Mouse (Mus musculus) neural tube, embryonic 10.5 days (tissue): ENCODE results near the gene Nr2f2.
A peak's percentile ranks its signal among the peaks of the same experiment; 100 is the strongest.

Source experiments
- DNase-seq: peaks from one replicate; pipeline ENCODE4 v3.0.0-alpha.2; 2017; ENCODE audit warnings: low spot score; ENCODE audit errors: extremely low spot score

The Nr2f2 gene

GRCm38 (mm10) chr7:70365401-70365811, 1.1 kb downstream of the Nr2f2 start:
- DNase-seq: peak; percentile 82

GRCm38 (mm10) chr7:70364798-70365197, 1.7 kb downstream of the Nr2f2 start:
- peak; percentile 67 for DNase-seq

GRCm38 (mm10) chr7:70363351-70363750, 3.2 kb downstream of the Nr2f2 start:
- no peak for DNase-seq

GRCm38 (mm10) chr7:70362526-70363170, 3.9 kb downstream of the Nr2f2 start:
- DNase-seq: peak; percentile 60

GRCm38 (mm10) chr7:70361383-70362364, 4.9 kb downstream of the Nr2f2 start:
- DNase-seq: peak; percentile 93

GRCm38 (mm10) chr7:70360611-70361382, 5.7 kb downstream of the Nr2f2 start:
- DNase-seq: peak; percentile 59

- peak; percentile 68 for DNase-seq
Observed at GRCm38 (mm10) chr7:70359791-70360581, 6.5 kb downstream of the Nr2f2 start.

GRCm38 (mm10) chr7:70358848-70359591, 7.5 kb downstream of the Nr2f2 start:
- no peak for DNase-seq

GRCm38 (mm10) chr7:70358020-70358847, 8.3 kb downstream of the Nr2f2 start:
- peak; percentile 70 for DNase-seq

GRCm38 (mm10) chr7:70357516-70358019, 9.0 kb downstream of the Nr2f2 start:
- peak; percentile 37 for DNase-seq

- peak; percentile 40 for DNase-seq
Observed at GRCm38 (mm10) chr7:70356691-70357515, 9.6 kb downstream of the Nr2f2 start.

GRCm38 (mm10) chr7:70355691-70356568, 10.6 kb downstream of the Nr2f2 start:
- peak; percentile 37 for DNase-seq

GRCm38 (mm10) chr7:70355357-70355620, 11.2 kb downstream of the Nr2f2 start:
- DNase-seq: no peak

GRCm38 (mm10) chr7:70354606-70355356, 11.8 kb downstream of the Nr2f2 start:
- peak; percentile 48 for DNase-seq

GRCm38 (mm10) chr7:70353151-70353550, 13.4 kb downstream of the Nr2f2 start:
- DNase-seq: peak; percentile 33

GRCm38 (mm10) chr7:70352617-70353016, 13.9 kb downstream of the Nr2f2 start:
- DNase-seq: peak; percentile 24
